Mouse (Mus musculus): Measurements from ENCODE around the gene Dclre1c.

The Dclre1c gene

GRCm38 (mm10) chr2:3474861-3475283 is 50.9 kb downstream of the Dclre1c start, which contains the start of gene Suv39h2:
Gene Suv39h2 (minus strand): TSS chr2:3475031.
- in situ Hi-C loops (cut with MseI, MboI) = no loop called here

DNA sequence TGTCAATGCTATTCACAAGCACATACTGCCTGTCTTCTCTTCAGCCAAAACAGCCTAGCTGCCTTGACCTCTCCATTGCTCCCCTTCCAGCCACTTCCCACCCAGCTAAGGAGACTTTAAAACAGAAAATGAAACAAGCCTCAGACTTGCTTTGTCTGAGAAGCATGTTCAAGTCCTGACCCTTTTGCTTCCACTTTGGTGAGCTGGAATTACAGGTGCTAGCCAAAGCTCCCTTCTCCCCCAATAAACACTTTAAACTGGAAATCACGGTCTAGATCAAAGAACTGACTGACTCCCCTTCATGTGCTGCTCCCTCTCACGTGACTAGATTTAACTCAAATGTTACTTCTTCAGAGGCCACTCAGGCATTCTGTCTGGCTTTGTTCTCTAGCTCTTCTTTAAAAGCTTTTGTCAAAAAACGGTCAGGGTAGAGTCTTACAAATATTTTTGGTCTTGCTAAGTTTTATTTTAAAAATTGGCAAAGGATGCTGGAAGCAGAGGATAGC is 51.9 kb downstream of the Dclre1c start:
- in situ Hi-C loops (cut with MseI, MboI) = no loop called here

DNA sequence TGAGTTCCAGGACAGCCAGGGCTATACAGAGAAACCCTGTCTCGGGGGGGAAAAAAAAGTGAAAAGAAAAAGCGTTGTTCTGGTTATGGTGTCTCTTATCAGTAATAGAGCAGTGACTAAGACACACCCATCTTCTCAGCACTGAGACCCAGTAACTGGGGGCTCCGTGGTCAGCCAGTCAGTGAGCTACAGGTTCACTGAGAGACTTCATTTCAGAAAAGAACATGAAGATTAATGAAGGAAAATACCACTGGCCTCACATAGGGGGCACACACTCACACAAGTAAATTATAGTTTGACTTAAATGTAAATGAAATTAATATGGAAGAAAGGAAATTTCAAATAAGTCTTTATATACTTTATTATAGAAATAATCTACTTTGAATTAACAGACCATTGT is 56.3 kb downstream of the Dclre1c start:
- in situ Hi-C loops (cut with MseI, MboI) = no loop called here

GRCm38 (mm10) chr2:3489816-3490215 is 65.9 kb downstream of the Dclre1c start:
- in situ Hi-C loops (cut with MseI, MboI) = no loop called here

DNA sequence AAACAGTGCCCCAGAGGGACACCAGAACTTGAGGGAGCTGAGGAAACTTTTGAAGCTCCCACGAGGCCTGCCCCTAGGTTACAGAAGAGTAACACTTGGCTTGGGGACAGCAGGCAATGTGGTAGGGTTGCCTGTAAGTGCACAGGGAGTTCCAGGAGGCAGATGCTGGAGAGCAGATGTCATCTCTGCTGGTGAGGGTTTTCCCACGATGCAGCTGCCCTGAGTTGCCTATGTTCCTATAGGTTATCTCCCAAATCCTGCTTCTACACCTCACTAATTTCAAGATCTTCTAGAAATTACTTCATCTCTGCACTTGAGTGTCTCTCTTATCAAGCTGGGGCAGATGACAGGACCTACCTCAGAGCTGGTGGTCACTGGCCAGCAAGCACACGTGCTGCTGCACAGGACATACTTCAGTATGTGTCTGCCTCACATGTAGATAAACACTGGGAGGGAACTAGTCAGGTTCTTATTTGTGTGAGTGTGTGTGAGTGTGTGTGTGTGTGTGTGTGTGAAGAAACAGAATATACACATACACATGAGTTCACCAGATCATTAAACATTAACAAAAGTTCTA is 70.0 kb downstream of the Dclre1c start:
- in situ Hi-C loops (cut with MseI, MboI) = no loop called here

DNA sequence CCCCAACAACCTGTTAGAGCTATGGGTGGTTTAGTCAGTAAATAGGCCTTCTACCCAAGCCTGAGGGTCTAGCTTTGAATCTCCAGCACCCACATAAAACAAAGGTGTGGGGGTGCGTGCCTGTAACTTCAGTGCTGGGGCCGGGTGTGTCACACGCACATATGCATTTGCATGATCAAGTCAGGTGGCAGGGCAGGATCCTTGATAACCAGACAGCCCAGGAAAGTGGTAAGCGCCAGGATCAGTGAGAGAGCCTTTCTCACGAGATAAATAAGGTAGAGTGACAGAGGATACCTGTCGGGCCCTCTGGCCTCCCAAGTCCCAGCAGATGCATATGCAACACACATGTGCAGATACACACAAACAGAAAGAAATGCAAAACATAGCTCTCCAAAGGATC is 75.6 kb downstream of the Dclre1c start:
- in situ Hi-C loops (cut with MseI, MboI) = no loop called here

DNA sequence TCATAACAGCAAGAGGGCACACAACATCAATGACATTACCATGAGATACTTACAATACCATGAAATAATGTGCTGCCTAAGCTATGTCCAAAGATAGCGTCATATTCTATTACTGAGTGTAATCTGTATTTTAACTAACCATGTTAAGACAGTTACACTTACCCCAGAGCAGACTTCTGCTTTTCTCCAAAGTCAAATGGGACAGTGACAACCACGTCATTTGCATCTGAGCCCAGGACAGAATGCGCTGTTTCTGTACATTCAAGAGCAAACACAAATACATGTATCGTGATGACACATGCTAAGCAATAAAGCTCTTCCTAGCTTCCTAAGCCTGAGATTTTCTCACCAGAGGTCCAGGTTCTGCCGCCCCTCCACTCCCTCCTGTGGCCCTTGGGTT is 77.0 kb downstream of the Dclre1c start:
- in situ Hi-C loops (cut with MseI, MboI) = no loop called here

- in situ Hi-C loops (cut with MseI, MboI) = no loop called here
Measured at GRCm38 (mm10) chr2:3512076-3512475, 88.1 kb downstream of the Dclre1c start.

DNA sequence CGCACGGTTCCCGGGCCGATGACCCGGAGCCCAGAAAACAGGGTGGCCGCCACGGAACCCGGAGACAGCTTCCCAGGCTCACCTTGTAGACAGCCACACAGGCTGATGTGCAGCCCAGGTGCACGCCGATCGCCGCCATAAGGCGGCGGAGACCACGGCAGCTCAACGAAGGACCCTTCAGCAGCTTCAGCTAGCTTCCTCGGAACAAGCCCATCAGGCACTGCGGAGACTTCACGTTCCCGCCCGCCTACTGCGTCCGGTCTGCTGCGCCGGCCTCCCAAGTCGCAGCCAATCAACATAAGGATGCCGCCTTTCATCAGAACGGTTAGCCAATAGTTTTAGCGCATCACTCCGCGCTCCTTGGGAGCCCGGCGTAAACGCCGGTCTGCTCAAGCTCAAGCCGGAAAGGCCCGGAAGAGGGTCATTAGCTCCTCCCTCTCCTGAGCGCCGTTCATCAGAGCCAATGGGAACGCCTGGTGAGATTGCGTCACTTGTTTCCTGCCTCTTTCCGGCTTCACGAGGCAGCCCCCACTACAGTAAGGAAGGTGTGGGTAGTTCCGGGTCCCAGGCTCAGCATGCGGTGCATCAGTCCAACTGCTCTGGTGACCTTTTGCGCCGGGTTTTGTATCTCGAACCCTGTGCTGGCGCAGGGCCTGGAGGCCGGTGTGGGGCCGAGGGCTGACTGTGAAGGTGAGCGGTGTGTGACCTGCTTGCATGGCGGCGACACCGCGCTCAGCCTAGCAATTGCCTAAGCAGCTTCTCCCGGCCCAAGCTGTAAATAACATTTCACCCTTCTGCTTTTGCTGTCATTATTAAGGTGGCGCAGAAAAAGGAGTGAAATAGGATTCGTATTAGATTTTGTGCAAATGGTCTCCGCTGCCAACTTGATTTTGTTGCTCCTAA is 88.9 kb downstream of the Dclre1c start, which contains the start of the genes Gm45902, Hspa14 and Cdnf:
Gene Gm45902, minus strand, starts transcription at position 239 of the 903 bp plus-strand sequence.
Gene Hspa14, minus strand, starts transcription at position 263 of the 903 bp plus-strand sequence.
Gene Cdnf, plus strand, starts transcription at position 479 of the 903 bp plus-strand sequence.
- in situ Hi-C loops (cut with MseI, MboI) = no loop called here

All from mouse trophoblast stem cell (cell line).